Mouse (Mus musculus) layer of hippocampus, adult 18-20 months (tissue): ENCODE measurements at regions not wholly inside any gene's neighbourhood (a gene's known extent, or its start where the extent isn't known, plus 50 kb on each side); places are given as distances from the start of the nearest gene placed in this dataset.

ENCODE experiments used
- DNase-seq, 2 experiments: peaks; one replicate each; pipeline ENCODE4 v3.0.0; 2022; ENCODE audit warnings: low spot score in 2 of 2

- no peak for DNase-seq
These were observed 320.7 kb downstream of the Epha7 start for GRCm38 (mm10) chr4:29133404-29134307.

DNA sequence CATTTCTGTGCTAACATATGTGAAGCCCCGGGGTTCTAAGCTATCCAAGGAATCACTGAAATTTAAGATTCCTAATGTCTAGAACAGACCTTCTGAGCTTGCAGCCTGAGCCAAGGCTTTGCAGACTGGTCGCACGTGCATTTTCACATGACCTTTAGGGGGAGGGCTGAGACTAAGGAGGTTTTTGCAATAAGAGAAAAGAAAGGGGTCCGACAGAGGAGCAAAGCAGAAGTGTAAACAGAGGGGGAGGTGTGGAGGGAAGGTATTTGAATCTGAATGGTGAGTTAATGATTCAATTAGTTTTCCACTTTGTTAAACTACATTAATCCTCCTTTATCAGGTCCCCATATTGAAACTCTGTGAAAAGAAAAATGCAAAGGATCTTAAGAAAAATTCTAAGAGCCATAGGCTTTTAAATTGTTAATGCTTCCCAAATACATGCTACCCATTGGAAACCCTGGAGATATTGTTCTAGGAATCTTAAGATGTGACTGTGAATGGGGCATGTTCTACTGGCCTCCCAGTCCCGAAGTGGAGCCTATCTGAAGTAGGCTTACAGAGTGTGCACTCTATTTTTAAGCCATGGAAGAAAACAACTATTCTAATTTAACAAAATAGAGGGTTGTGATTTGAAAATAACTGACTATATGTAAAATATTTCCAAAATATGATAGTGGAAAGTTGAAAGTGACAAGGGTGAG is 322.9 kb downstream of the Epha7 start:
- DNase-seq: no peak

DNA sequence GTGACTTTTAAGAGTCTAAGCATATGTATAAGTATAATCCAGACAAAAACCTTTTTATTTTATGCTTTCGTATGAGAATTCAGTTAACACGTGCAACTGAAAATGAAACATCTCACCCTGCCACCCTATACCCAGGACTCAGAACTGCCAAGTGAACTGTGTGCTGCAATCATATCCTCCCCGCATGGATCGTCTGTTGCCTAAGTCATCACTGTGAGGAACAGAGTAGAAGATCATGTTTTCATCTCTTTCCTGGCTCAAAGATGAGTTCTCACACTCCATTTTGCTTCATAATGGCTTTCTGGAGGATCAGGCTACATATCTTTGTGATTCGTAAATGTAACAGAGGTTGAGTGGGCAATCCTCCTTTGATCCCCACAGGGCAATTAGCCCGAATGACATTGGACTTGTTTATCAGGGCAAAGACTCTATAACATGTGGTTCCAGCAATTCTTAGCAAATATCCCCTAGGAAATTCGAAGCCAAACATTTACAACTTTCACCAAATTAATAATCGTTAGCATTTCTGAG is 325.9 kb downstream of the Epha7 start:
- no peak for DNase-seq

- no peak for DNase-seq
These were observed 330.5 kb downstream of the Epha7 start for GRCm38 (mm10) chr4:29143415-29143814.

DNA sequence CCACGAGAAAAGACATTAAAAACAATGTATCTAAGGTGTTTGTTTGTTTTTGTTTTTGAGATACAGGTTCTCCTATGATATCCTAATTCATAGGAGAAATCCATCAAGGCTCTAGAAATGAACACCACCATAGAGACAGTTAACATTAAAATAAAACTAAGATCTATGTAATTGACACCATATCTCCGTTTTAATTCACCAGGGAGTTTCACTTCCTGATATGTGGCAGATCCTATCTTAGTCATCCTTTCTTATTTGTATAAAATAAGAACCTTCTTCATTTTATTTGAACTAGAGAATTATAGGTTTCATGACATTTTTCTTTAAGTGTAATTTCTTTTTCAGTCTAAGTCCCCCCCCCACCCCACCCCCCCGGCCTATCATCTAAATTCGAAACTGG is 332.3 kb downstream of the Epha7 start:
- no peak for DNase-seq

DNA sequence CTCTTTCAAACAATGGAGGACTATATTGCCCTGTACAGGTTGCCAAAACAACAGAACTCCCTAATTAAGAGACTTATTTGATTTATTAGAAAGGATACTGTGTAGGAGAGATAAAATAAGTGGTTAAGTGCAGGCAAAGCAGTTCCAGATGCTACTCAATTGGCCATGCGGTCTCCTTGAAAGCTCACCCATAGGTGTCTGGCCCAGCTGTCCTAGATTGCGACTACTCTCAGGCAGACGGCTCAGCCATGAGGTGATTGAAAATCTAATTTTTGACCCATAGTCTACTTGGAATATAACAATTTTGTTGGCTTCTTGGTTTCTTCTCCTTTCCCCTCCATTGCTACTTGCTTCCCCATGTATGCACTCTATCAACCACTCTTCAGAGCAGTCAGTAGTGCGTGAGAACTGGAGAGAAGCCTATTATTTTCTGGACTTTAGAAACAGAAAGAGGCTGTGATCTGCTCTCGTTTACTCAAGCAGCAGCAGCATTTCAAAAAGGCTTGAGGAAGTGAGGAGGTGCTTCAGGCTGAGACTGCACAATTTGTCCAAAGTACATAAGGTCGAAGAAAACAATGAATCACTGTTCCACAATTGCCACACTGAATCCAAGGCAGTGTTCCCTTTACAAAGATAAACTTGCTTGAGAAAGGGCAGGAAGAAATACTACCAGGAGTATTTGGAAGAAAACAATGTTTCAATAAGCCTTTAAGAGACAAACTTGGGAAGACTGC is 339.4 kb downstream of the Epha7 start:
- peak in 1 of 2 experiments; percentile 3 for DNase-seq

DNA sequence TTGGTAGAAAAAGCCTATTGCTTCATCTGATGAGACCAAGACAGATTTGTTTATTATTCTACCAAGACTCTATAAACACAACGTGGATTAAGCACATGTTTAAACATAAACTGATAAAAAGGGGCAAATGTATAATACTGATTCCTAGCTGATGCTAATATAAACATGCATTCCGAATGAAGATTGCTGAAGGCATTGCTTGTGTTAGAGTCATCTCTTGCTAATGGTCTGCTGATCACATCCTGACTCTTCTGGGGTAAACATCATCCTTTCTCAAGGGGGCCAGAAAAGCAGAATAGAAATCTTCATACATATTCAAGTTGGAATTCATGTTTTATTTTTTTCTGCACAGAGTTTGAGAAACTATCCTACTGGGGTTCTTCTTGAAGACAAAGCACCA is 369.6 kb downstream of the Epha7 start:
- DNase-seq: no peak

GRCm38 (mm10) chr4:29183411-29183810 is 370.5 kb downstream of the Epha7 start:
- no peak for DNase-seq

DNA sequence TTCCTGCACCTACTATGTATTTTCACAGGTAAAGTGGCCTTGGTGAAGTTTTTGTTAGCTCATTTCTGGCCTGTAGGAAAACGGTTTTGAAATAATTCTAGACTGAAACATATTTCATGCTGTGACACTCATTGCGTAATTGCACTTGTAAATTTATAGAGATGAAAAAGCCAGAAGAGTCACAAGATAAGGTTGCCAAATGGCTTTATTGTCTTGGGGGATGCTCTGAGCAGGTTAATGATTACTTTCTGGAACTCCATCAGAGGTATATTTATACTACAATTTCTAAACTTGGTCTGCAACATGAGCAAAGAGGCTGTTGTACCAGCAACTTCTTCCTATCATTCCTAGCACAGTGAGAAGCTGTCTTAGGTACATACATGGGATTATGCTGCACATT is 370.9 kb downstream of the Epha7 start:
- no peak for DNase-seq

DNA sequence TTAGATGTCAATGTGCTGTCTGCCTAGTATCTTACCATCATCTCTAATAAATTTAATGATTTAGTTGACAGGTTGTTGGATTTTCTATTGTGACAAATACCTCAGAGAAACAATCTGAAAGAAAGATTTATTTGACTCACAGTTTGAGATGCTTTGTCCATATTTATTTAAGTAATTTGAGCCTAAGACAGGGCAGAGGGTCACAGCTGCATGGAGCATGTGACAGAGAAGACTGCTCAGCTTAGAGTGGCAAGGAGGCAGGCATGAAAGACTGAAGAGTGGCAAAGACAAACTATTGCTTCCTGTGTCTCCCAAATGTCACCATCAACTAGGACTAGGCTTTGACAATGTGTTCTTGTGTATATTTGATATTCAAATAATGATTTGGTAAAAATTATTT is 388.0 kb downstream of the Epha7 start:
- no peak for DNase-seq
